Mouse (Mus musculus) heart, embryonic 15.5 days (tissue): ENCODE results near the gene Slc18b1. TPM values are rescaled to one million over a fixed set of nuclear protein-coding genes. Genes with fewer than 3 reads are reported as not detected.
"Not testable (repeated sequence)": the region's sequence is repeated elsewhere in the genome, so short reads cannot be mapped to it uniquely, and the experiment has no call there.

ENCODE experiments used
- ATAC-seq: fragments of 200-750 bp; cut with Nextera tagmentation; replicated peaks from 2 replicates; pipeline ENCODE4 v1.8.0; 2017; ENCODE audit warnings: low read depth, moderate TSS enrichment; ENCODE audit not compliant: insufficient number of reproducible peaks, insufficient read depth, low FRiP score
- H3K27ac ChIP-seq: fragments of 300-500 bp; sonication (generic); 2 replicates; pipeline ENCODE4 v1.5.1; 2015; ENCODE audit warnings: mild to moderate bottlenecking, inconsistent platforms
- H3K27me3 ChIP-seq: fragments of 300-500 bp; sonication (generic); 2 replicates; pipeline ENCODE4 v1.6.1; 2015; ENCODE audit warnings: inconsistent platforms
- H3K36me3 ChIP-seq: fragments of 300-500 bp; sonication (generic); 2 replicates; pipeline ENCODE4 v1.6.1; 2015; ENCODE audit warnings: mild to moderate bottlenecking, inconsistent platforms
- H3K4me1 ChIP-seq: fragments of 300-500 bp; sonication (generic); replicated peaks from 2 replicates; pipeline ENCODE4 v1.6.1; 2015; ENCODE audit warnings: inconsistent platforms
- H3K4me2 ChIP-seq: fragments of 300-500 bp; sonication (generic); 2 replicates; pipeline ENCODE4 v1.6.1; 2015; ENCODE audit warnings: inconsistent platforms, mild to moderate bottlenecking, moderate library complexity
- H3K4me3 ChIP-seq: fragments of 300-500 bp; sonication (generic); 2 replicates; pipeline ENCODE4 v1.5.1; 2015; ENCODE audit warnings: mild to moderate bottlenecking, inconsistent platforms
- H3K9ac ChIP-seq: fragments of 300-500 bp; sonication (generic); 2 replicates; pipeline ENCODE4 v1.6.1; 2015; ENCODE audit warnings: mild to moderate bottlenecking, inconsistent platforms
- H3K9me3 ChIP-seq: fragments of 300-500 bp; sonication (generic); replicated peaks from 2 replicates; pipeline ENCODE4 v1.6.1; 2016; ENCODE audit warnings: inconsistent platforms
- WGBS: fragments of 180-500 bp; shearing (Covaris S2); methylation state at CpG from one replicate; pipeline ENCODE4 v1.1.7; 2015; ENCODE audit warnings: mixed read lengths; 5-methylcytosine and 5-hydroxymethylcytosine counted together
- polyA plus RNA-seq: library from polyadenylated mRNA; unstranded; fragments of >200 nt; fragmentation: Nextera tagmentation; extraction: Ambion mirVana; gene quantifications from 2 replicates; pipeline ENCODE4 v1.2.1, GENCODE M21; 2015

Slc18b1 gene
- 8.0 and 8.9 TPM in 2 replicates for polyA plus RNA-seq

DNA sequence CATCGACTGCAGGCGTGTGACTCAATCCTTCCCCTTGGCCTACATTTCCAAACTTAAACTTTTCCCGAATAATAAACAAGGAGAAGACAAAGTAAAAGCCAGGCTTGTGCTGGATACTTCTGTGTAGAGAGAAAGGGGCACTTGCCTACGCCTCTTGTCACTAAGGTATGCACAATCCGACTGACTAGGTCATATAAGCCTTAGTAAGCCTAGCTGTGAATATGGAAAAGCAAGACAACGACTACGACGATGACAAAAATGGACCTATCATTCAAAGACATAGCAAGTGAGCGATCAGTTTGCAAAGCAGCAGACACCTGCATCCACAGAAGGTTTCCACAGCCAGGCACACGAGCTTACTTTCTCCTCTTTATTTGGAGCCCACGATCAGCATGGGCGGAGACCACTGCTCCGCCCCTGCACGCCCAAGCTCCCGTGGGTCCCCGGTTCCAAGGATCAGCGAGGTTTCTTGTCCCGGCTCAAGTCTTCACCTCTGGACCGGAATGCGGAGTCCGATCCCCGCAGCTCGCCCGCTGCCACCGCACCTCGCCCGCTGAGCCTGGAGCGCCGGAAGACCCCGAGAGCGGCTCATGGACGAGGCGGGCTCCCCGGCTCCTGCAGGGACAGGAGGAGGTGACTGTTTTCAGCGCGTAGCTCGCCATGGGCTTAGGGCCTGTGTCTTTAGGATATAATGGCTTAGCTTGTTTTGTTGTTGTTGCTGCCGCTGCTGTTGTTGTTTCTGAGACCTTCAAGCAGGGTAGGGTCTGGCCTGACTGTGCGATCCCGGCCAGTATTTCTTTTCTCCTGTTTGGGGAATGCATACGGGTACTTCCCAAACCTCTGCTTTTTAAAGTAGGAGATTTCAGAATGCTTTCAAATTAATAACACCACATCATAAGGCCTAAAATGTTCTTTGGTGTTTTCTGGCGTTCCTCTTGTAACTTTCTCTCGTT, at the start of gene Slc18b1:
Gene Slc18b1 (plus strand): TSS at position 436 of the 953 bp plus-strand sequence.
- H3K9me3 ChIP-seq: no peaks in the 10 kb centered on the region
- peak within 1 kb of the TSS; percentile 81 for H3K9ac ChIP-seq
- H3K4me3 ChIP-seq: peak within 1 kb of the TSS; percentile 79
- WGBS: 5% methylated on average over 43 of the region's 43 CpGs
- peak within 1 kb of the TSS; percentile 76 for H3K4me2 ChIP-seq
- H3K27ac ChIP-seq: peak within 1 kb of the TSS; percentile 29
- ATAC-seq: no peak; the same call in 1 of the 2 replicates
- H3K36me3 ChIP-seq: peaks cover 7% of the 10 kb centered on the region; the same call in 1 of the 2 replicates
- 0 out of 2 replicates have a peak, but pooled peaks cover 6% of the 10 kb centered on the region for H3K4me1 ChIP-seq
- no peaks in the 10 kb centered on the region for H3K27me3 ChIP-seq

GRCm38 (mm10) chr10:23754166-23754565, 42.6 kb upstream of the Slc18b1 start:
- Histone ChIP-seq H3K9me3 (no peaks in the 10 kb centered on the region), H3K4me1 (no peaks in the 10 kb centered on the region), H3K36me3 (no peaks in the 10 kb centered on the region), H3K9ac (no peak overlapping the region), H3K27me3 (no peaks in the 10 kb centered on the region), H3K4me2 (no peak overlapping the region), H3K4me3 (no peak overlapping the region), H3K27ac (no peak overlapping the region)
- WGBS: 70% methylated on average over 7 of the region's 7 CpGs
- no peak for ATAC-seq

DNA sequence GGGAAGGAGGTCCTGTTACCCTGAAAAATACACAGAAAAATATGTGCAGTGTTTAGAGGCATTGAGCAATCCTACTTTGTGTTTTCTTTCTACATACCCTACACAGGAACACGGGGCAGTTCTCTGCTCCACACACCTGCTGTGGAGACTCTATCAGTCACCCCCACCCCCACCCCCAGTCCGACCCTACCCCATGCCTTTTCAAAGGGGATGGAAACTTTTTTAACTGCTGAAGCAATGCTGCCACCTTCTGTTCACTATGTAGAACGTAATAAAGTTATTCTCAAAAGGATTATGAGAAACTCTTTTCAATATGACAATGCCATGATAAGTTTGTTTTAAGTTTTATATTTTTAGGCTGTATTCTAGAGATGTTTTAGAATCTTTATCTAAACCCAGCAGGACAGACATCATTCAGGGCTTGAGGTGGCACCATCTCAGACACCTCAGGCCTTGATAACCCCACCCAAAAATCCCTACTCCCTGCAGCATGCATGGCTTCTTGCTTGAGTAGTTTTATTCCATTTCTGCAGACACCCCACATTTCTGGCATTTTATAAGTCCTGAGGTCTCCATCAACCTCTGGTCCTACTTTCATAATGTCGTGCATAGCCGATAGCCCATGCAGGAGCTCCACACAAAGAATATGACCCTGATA, 19.4 kb upstream of the Slc18b1 start:
- no peak overlapping the region for H3K4me2 ChIP-seq
- WGBS: 32% methylated on average over 5 of the region's 5 CpGs

DNA sequence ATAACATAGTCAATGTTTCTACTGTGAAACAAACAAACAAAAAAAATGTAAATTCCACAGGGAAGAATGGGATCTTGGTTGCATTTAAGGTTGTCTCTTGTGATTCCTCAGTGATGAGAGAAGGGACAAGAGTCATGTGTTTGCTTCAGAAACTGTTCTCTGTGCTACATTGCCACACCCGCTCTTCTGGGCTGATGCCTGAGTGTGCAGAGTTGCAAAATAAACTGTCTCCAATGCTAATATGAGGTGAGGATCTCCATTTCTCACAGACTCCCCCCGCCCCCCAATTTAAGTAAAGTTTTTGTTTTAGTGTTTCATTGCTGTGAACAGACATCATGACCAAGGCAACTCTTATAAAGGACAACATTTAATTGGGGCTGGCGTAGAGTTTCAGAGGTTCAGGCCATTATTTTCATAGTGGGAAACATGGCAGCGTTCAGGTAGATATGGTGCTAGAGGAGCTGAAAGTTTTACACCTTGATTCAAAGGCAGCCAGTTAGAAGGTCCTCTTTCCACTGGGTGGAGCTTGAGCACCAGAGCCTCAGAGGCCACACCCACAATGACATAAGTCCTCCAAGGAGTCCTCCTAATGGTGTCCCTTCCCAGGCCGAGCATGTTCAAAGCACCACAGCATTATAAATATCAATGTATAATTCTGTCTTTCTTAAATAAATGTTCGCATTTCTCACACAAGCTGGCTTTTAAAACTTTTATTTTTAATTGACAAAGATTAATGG, 16.1 kb upstream of the Slc18b1 start:
- Histone ChIP-seq H3K9me3 (no peaks in the 10 kb centered on the region), H3K4me2 (no peak overlapping the region), H3K36me3 (peaks cover 29% of the 10 kb centered on the region), H3K4me1 (peaks cover 22% of the 10 kb centered on the region), H3K4me3 (no peak overlapping the region), H3K27me3 (no peaks in the 10 kb centered on the region), H3K9ac (no peak overlapping the region), H3K27ac (no peak overlapping the region)
- WGBS: 81% methylated on average over 6 of the region's 6 CpGs
- no peak for ATAC-seq

More for the DNA sequence above, 19.4 kb upstream of the Slc18b1 start:
- H3K9ac ChIP-seq: no peak overlapping the region
- no peaks in the 10 kb centered on the region for H3K27me3 ChIP-seq
- no peak overlapping the region for H3K27ac ChIP-seq
- peaks cover 5% of the 10 kb centered on the region; the same call in 1 of the 2 replicates for H3K4me1 ChIP-seq
- H3K4me3 ChIP-seq: no peak overlapping the region
- no peaks in the 10 kb centered on the region for H3K9me3 ChIP-seq
- H3K36me3 ChIP-seq: 0 out of 2 replicates have a peak, but pooled peaks cover 4% of the 10 kb centered on the region
- no peak for ATAC-seq

DNA sequence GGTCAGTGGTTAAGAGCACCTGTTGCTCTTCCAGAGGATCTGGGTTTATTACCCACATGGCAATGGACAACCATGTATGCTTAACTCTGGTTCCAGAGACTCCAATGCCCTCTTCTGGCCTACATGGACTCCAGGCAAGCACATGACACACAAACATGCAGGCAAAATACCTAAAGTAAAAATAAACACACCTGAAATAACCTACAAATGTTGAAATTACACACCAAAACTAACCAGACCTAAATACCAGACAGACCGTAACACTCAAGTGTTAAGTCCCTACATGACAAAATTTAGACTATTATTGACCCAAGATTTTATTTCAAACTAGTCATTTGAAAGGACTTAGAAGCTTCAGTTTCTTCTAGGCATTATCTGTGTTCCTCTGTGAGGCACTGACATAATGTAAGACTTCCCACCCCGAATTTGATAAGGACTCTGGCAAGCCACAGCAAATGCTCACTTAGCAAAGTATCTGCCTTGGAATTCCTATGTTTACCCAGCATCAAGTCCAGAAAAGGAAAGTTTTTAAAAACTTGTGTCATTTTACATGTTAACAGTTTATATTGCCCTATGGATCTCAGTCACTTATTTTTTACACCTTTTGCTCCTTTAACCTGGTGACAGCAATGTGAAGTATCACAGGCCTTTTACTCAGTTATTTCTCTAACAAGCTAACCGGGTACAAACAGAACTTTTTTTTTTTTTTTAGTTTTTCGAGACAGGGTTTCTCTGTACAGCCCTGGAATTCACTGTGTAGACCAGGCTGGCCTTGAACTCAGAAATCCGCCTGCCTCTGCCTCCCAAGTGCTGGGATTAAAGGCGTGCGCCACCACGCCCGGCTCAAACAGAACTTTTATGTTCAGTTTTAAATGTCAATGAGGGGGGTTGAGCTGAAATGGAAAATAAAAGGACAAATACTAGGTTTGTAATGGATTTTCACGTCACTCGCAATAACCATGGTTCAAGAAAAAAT, 14.7 kb upstream of the Slc18b1 start:
- Histone ChIP-seq H3K9ac (no peak overlapping the region), H3K4me1 (peaks cover 29% of the 10 kb centered on the region), H3K4me3 (no peak overlapping the region), H3K9me3 (no peaks in the 10 kb centered on the region), H3K27ac (no peak overlapping the region), H3K36me3 (peaks cover 30% of the 10 kb centered on the region), H3K4me2 (no peak overlapping the region), H3K27me3 (no peaks in the 10 kb centered on the region)
- 73% methylated on average over 11 of the region's 11 CpGs for WGBS
- ATAC-seq: no peak

- Histone ChIP-seq H3K9ac (no peak overlapping the region), H3K36me3 (peaks cover 30% of the 10 kb centered on the region), H3K9me3 (no peaks in the 10 kb centered on the region), H3K4me2 (no peak overlapping the region), H3K27ac (no peak overlapping the region), H3K4me1 (peaks cover 30% of the 10 kb centered on the region), H3K4me3 (no peak overlapping the region), H3K27me3 (no peaks in the 10 kb centered on the region)
- ATAC-seq: no peak
- 34% methylated on average over 2 of the region's 2 CpGs for WGBS
These were observed 13.8 kb upstream of the Slc18b1 start for GRCm38 (mm10) chr10:23782855-23783492.

DNA sequence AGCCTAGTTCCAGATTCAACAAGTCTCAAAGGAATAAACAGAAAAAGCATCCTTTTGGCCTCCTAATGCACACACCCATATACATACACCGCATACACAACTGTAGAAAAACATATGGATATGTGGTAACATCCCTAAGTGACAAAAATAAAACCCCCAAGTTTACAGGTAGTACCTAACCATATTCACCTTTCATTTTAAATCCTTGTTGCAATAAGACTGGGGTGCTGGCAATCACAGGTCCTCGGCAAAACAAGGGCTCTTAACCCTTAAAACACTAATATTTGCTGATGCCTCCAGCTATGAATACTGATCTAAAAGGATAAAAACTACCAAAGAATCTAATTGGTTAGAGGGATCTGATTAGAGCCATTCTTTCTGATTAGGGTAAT, 13.3 kb upstream of the Slc18b1 start:
- Histone ChIP-seq H3K27me3 (no peaks in the 10 kb centered on the region), H3K4me2 (no peak overlapping the region), H3K4me1 (peaks cover 35% of the 10 kb centered on the region), H3K4me3 (no peak overlapping the region), H3K9ac (no peak overlapping the region), H3K27ac (no peak overlapping the region), H3K36me3 (peaks cover 30% of the 10 kb centered on the region), H3K9me3 (no peaks in the 10 kb centered on the region)
- ATAC-seq: no peak
- 40% methylated on average over 2 of the region's 2 CpGs for WGBS

GRCm38 (mm10) chr10:23784121-23784520, 12.7 kb upstream of the Slc18b1 start:
- 41% methylated on average over 2 of the region's 2 CpGs for WGBS

DNA sequence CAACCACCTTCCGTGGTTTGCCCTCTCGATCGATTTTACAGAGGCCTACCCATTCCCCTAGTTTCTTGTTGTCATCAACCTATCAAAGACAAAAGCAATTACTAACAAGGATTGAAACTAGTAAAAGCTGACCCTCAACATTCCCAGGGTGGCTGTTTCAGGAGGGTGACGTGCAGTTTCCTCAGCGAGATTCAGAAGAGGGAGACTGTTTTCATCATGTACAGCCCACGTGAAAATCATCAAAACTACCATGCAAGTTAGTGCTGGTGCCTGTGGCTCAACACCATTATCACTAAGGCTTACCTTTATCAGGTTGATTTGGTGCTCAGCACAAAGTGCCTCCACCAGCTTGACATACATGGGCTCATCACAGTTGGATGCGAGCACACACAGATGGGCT, 11.2 kb upstream of the Slc18b1 start:
- Histone ChIP-seq H3K4me1 (peaks cover 35% of the 10 kb centered on the region), H3K36me3 (peaks cover 30% of the 10 kb centered on the region), H3K4me2 (peak overlapping the region; percentile 76), H3K4me3 (peak overlapping the region; percentile 96), H3K9ac (peak overlapping the region; percentile 98; the same call in 1 of the 2 replicates)
- H3K27ac ChIP-seq, H3K9me3 ChIP-seq, H3K27me3 ChIP-seq, ATAC-seq: not testable (repeated sequence)
- WGBS: 41% methylated on average over 7 of the region's 7 CpGs

More at GRCm38 (mm10) chr10:23784121-23784520, 12.7 kb upstream of the Slc18b1 start:
- no peak overlapping the region for H3K9ac ChIP-seq
- H3K4me2 ChIP-seq: no peak overlapping the region
- peaks cover 35% of the 10 kb centered on the region for H3K4me1 ChIP-seq
- peaks cover 30% of the 10 kb centered on the region for H3K36me3 ChIP-seq
- H3K9me3 ChIP-seq: no peaks in the 10 kb centered on the region
- no peaks in the 10 kb centered on the region for H3K27me3 ChIP-seq
- H3K27ac ChIP-seq: no peak overlapping the region
- H3K4me3 ChIP-seq: no peak overlapping the region
- ATAC-seq: no peak

DNA sequence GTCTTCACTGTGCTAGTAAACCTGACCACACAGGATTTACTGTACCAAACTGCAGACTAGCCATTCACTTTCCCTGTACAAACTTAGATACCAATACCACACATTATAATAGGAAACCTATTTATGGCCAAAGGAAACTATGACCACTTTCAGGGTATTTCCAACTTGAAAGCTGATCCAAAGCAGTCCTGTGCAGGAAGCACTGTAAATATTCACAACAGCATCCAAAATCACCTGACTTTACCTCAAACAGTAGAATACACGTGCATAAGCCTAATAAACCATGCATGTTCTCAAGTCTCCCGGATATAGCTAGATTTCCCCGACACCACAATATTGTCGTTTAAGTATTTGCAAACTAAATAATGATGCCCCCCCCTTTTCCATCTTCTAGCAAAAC, 10.7 kb upstream of the Slc18b1 start:
- H3K4me1 ChIP-seq: peaks cover 35% of the 10 kb centered on the region
- no peak for ATAC-seq
- H3K4me3 ChIP-seq: peak overlapping the region; percentile 96
- H3K4me2 ChIP-seq: peak overlapping the region; percentile 76
- 3% methylated on average over 4 of the region's 4 CpGs for WGBS
- H3K9me3 ChIP-seq: no peaks in the 10 kb centered on the region
- H3K9ac ChIP-seq: peak overlapping the region; percentile 98
- no peaks in the 10 kb centered on the region for H3K27me3 ChIP-seq
- H3K36me3 ChIP-seq: peaks cover 30% of the 10 kb centered on the region
- peak overlapping the region; percentile 72 for H3K27ac ChIP-seq
